Mouse (Mus musculus) embryonic facial prominence, embryonic 15.5 days (tissue): Measurements from ENCODE around the gene Carmil1. TPM values are rescaled to one million over a fixed set of nuclear protein-coding genes. Genes with fewer than 3 reads are reported as not detected.
A peak's percentile ranks its signal among the peaks of the same experiment; 100 is the strongest.

Source experiments
- ATAC-seq: fragments of 200-750 bp; cut with Nextera tagmentation; 2 replicates; pipeline ENCODE4 v1.8.0; 2017; ENCODE audit warnings: low read depth, moderate TSS enrichment; ENCODE audit not compliant: insufficient number of reproducible peaks, low FRiP score, low TSS enrichment
- H3K27ac ChIP-seq: fragments of 300-500 bp; sonication (generic); replicated peaks from 2 replicates; pipeline ENCODE4 v1.5.1; 2015; ENCODE audit warnings: mild to moderate bottlenecking, inconsistent platforms
- H3K27me3 ChIP-seq: fragments of 300-500 bp; sonication (generic); 2 replicates; pipeline ENCODE4 v1.6.1; 2015; ENCODE audit warnings: inconsistent platforms
- H3K36me3 ChIP-seq: fragments of 300-500 bp; sonication (generic); 2 replicates; pipeline ENCODE4 v1.6.1; 2015; ENCODE audit warnings: mild to moderate bottlenecking, inconsistent platforms
- H3K4me1 ChIP-seq: fragments of 300-500 bp; sonication (generic); 2 replicates; pipeline ENCODE4 v1.6.1; 2015; ENCODE audit warnings: inconsistent platforms
- H3K4me2 ChIP-seq: fragments of 300-500 bp; sonication (generic); replicated peaks from 2 replicates; pipeline ENCODE4 v1.6.1; 2015; ENCODE audit warnings: mild to moderate bottlenecking, inconsistent platforms
- H3K4me3 ChIP-seq: fragments of 300-500 bp; sonication (generic); replicated peaks from 2 replicates; pipeline ENCODE4 v1.5.1; 2015; ENCODE audit warnings: mild to moderate bottlenecking, inconsistent platforms
- H3K9ac ChIP-seq: fragments of 300-500 bp; sonication (generic); 2 replicates; pipeline ENCODE4 v1.6.1; 2015; ENCODE audit warnings: inconsistent platforms
- H3K9me3 ChIP-seq: fragments of 300-500 bp; sonication (generic); replicated peaks from 2 replicates; pipeline ENCODE4 v1.6.1; 2016; ENCODE audit warnings: inconsistent platforms
- WGBS: fragments of 180-500 bp; shearing (Covaris S2); methylation state at CpG from one replicate; pipeline ENCODE4 v1.1.7; 2015; 5-methylcytosine and 5-hydroxymethylcytosine counted together
- polyA plus RNA-seq: library from polyadenylated mRNA; unstranded; fragments of >200 nt; fragmentation: Nextera tagmentation; extraction: Ambion mirVana; gene quantifications from 2 replicates; pipeline ENCODE4 v1.2.1, GENCODE M21; 2015

The Carmil1 gene
- polyA plus RNA-seq, 1 experiment from 2014 or later = 39.9 TPM

- Histone ChIP-seq H3K4me3 (no peak overlapping the region), H3K9ac (no peak overlapping the region), H3K27me3 (no peaks in the 10 kb centered on the region), H3K27ac (no peak overlapping the region), H3K9me3 (no peaks in the 10 kb centered on the region), H3K4me1 (no peaks in the 10 kb centered on the region), H3K4me2 (no peak overlapping the region), H3K36me3 (no peaks in the 10 kb centered on the region)
- WGBS = 55% methylated on average over 5 of the region's 5 CpGs
- no peak for ATAC-seq
Measured at GRCm38 (mm10) chr13:24027191-24028170, 253.1 kb downstream of the Carmil1 start.

- Histone ChIP-seq H3K9me3 (no peaks in the 10 kb centered on the region), H3K4me2 (no peak overlapping the region), H3K9ac (no peak overlapping the region), H3K4me3 (no peak overlapping the region), H3K4me1 (no peaks in the 10 kb centered on the region), H3K36me3 (no peaks in the 10 kb centered on the region), H3K27me3 (no peaks in the 10 kb centered on the region), H3K27ac (no peak overlapping the region)
- ATAC-seq = no peak
- 64% methylated on average over 4 of the region's 4 CpGs for WGBS
Measured at GRCm38 (mm10) chr13:24018515-24018914, 262.1 kb downstream of the Carmil1 start.

- H3K27me3 ChIP-seq = no peaks in the 10 kb centered on the region
- H3K9me3 ChIP-seq = no peaks in the 10 kb centered on the region
- WGBS = 85% methylated on average over 2 of the region's 2 CpGs
- H3K9ac ChIP-seq = no peak overlapping the region
- H3K4me2 ChIP-seq = no peak overlapping the region
- H3K36me3 ChIP-seq = peaks cover 5% of the 10 kb centered on the region; the same call in 1 of the 2 replicates
- H3K27ac ChIP-seq = no peak overlapping the region
- no peak overlapping the region for H3K4me3 ChIP-seq
- no peaks in the 10 kb centered on the region for H3K4me1 ChIP-seq
- no peak for ATAC-seq
Measured at GRCm38 (mm10) chr13:24005528-24005927, 275.1 kb downstream of the Carmil1 start.

GRCm38 (mm10) chr13:24001797-24002196, 278.8 kb downstream of the Carmil1 start:
- no peak overlapping the region for H3K27ac ChIP-seq
- no peaks in the 10 kb centered on the region for H3K4me1 ChIP-seq
- no peak overlapping the region for H3K9ac ChIP-seq
- H3K27me3 ChIP-seq = no peaks in the 10 kb centered on the region
- H3K36me3 ChIP-seq = no peaks in the 10 kb centered on the region
- no peak overlapping the region for H3K4me3 ChIP-seq
- 68% methylated on average over 2 of the region's 2 CpGs for WGBS
- H3K4me2 ChIP-seq = no peak overlapping the region
- H3K9me3 ChIP-seq = no peaks in the 10 kb centered on the region
- ATAC-seq = no peak

- H3K4me1 ChIP-seq = no peaks in the 10 kb centered on the region
- no peak overlapping the region for H3K9ac ChIP-seq
- WGBS = 82% methylated on average over 2 of the region's 2 CpGs
- ATAC-seq = no peak
- no peak overlapping the region for H3K4me3 ChIP-seq
- no peak overlapping the region for H3K4me2 ChIP-seq
- H3K27ac ChIP-seq = no peak overlapping the region
- H3K36me3 ChIP-seq = no peaks in the 10 kb centered on the region
- H3K27me3 ChIP-seq = no peaks in the 10 kb centered on the region
- H3K9me3 ChIP-seq = no peaks in the 10 kb centered on the region
Measured at GRCm38 (mm10) chr13:24001081-24001480, 279.5 kb downstream of the Carmil1 start.

DNA sequence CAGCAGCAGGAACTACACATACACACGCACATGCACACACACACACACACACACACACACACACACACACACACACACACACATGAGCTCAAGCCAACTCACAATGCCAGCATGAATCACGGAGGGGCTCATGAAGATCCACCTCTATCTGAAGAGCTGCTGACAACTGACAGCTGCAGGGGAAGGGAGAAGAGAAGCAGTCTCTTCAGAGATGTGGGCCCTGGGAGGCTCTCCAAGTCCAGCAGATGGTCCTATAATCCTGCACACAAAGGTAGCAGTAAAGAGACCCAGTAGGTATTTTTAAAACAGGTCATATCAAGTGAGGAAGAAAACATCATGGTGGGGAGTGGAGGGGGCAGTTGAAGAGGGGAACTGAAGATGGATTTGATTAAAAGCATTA, 281.8 kb downstream of the Carmil1 start:
- no peaks in the 10 kb centered on the region for H3K36me3 ChIP-seq
- no peak overlapping the region for H3K4me3 ChIP-seq
- no peak overlapping the region for H3K4me2 ChIP-seq
- no peaks in the 10 kb centered on the region for H3K4me1 ChIP-seq
- H3K9me3 ChIP-seq = no peaks in the 10 kb centered on the region
- H3K27ac ChIP-seq = no peak overlapping the region
- ATAC-seq = no peak
- WGBS = 83% methylated on average over 2 of the region's 2 CpGs
- peaks cover 3% of the 10 kb centered on the region; the same call in 1 of the 2 replicates for H3K27me3 ChIP-seq
- no peak overlapping the region for H3K9ac ChIP-seq

DNA sequence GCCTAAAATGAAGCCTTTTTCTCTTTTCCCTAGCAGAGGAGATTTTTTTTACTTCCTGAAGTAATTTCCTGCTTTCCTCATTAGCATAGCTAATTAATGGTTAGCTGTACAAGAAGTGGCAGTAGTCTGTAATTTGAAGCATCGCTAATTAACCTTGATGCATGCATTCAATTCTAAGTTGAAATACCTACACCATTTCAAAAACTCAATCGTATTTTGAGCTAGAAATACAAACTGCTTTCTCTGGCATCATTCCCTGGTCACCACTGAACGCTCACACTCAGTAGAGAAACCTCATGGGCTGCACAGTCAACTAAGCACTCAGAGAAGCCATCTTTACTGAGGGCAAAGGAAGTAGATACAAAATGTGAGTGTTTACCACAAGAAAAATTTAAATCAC, 285.8 kb downstream of the Carmil1 start:
- H3K4me3 ChIP-seq = no peak overlapping the region
- H3K4me1 ChIP-seq = 0 out of 2 replicates have a peak, but pooled peaks cover 5% of the 10 kb centered on the region
- peaks cover 24% of the 10 kb centered on the region for H3K27me3 ChIP-seq
- no peak overlapping the region for H3K9ac ChIP-seq
- no peak overlapping the region for H3K27ac ChIP-seq
- WGBS = 53% methylated on average over 3 of the region's 3 CpGs
- H3K9me3 ChIP-seq = no peaks in the 10 kb centered on the region
- H3K36me3 ChIP-seq = no peaks in the 10 kb centered on the region
- no peak for ATAC-seq
- no peak overlapping the region for H3K4me2 ChIP-seq

DNA sequence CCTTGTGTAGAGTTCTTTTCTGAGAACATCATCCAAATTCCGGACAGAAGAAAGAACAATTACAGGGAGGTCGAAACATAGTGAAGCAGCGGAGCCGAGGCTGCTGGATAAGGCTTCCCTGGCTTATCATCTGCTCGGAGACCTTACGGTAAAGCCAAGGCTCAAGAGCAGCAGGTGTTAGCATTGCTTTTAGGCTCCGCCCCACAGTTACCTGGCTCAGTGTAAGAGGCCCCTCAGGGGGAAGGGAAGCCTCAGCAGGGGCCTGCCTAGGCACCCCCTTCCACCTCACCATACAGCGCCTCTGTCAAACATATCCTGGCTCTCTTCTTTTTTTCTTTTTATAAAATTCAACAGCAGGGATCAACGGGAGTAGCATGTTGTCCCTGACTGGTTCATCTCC, 286.6 kb downstream of the Carmil1 start:
- no peak overlapping the region for H3K4me3 ChIP-seq
- ATAC-seq = peak; percentile 43; the same call in 1 of the 2 replicates
- H3K4me1 ChIP-seq = 0 out of 2 replicates have a peak, but pooled peaks cover 5% of the 10 kb centered on the region
- no peak overlapping the region for H3K4me2 ChIP-seq
- no peak overlapping the region for H3K9ac ChIP-seq
- 11% methylated on average over 9 of the region's 9 CpGs for WGBS
- H3K27me3 ChIP-seq = peaks cover 24% of the 10 kb centered on the region
- H3K36me3 ChIP-seq = no peaks in the 10 kb centered on the region
- no peak overlapping the region for H3K27ac ChIP-seq
- no peaks in the 10 kb centered on the region for H3K9me3 ChIP-seq

DNA sequence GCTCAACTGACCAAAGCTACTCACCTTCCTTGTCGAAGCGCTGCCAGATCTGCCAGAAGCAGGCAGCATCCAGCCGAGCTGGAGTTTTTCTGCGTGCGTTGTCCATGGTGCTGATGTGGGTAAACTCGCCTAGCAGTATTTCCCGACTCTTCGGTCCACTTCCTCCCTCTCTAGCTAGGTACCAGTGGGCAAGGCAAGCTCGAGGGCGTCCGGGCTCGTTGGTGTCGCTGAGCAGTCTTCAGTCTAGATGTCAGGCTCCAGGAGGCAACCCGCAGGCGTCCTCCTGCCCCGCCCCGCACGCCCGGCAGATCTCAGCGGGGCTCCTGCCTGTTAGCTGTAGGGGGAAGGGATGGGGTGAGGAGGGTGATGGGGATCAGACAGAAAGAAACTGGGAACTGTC, 289.7 kb downstream of the Carmil1 start, which contains the start of gene Scgn:
Gene Scgn, minus strand, starts transcription at position 287 of the 400 bp plus-strand sequence.
- WGBS = under 1% methylated on average over 20 of the region's 20 CpGs
- Histone ChIP-seq H3K4me2 (peak within 1 kb of the TSS; percentile 33; the same call in 1 of the 2 replicates), H3K4me1 (0 out of 2 replicates have a peak, but pooled peaks cover 5% of the 10 kb centered on the region), H3K9me3 (no peaks in the 10 kb centered on the region), H3K36me3 (no peaks in the 10 kb centered on the region), H3K27ac (no peak within 1 kb of the TSS), H3K4me3 (no peak within 1 kb of the TSS), H3K27me3 (peaks cover 24% of the 10 kb centered on the region), H3K9ac (no peak within 1 kb of the TSS)
- ATAC-seq = no peak

GRCm38 (mm10) chr13:23990451-23990850, 290.1 kb downstream of the Carmil1 start:
- H3K4me2 ChIP-seq = no peak overlapping the region
- H3K9me3 ChIP-seq = no peaks in the 10 kb centered on the region
- H3K4me1 ChIP-seq = 0 out of 2 replicates have a peak, but pooled peaks cover 5% of the 10 kb centered on the region
- H3K27ac ChIP-seq = no peak overlapping the region
- no peak overlapping the region for H3K9ac ChIP-seq
- H3K27me3 ChIP-seq = peaks cover 24% of the 10 kb centered on the region
- H3K4me3 ChIP-seq = no peak overlapping the region
- ATAC-seq = no peak
- 21% methylated on average over 5 of the region's 5 CpGs for WGBS
- H3K36me3 ChIP-seq = no peaks in the 10 kb centered on the region

GRCm38 (mm10) chr13:23985130-23985529, 295.5 kb downstream of the Carmil1 start:
- Histone ChIP-seq H3K9ac (no peak overlapping the region), H3K27me3 (no peaks in the 10 kb centered on the region), H3K4me2 (no peak overlapping the region), H3K27ac (no peak overlapping the region), H3K4me3 (no peak overlapping the region), H3K4me1 (no peaks in the 10 kb centered on the region), H3K9me3 (no peaks in the 10 kb centered on the region), H3K36me3 (no peaks in the 10 kb centered on the region)
- 45% methylated on average over 3 of the region's 3 CpGs for WGBS
- no peak for ATAC-seq
